Mouse (Mus musculus) intestine, postnatal 0 days (tissue): ENCODE measurements at regions not wholly inside any gene's neighbourhood (a gene's known extent, or its start where the extent isn't known, plus 50 kb on each side); places are given as distances from the start of the nearest gene placed in this dataset.
"Not testable (repeated sequence)": the region's sequence is repeated elsewhere in the genome, so short reads cannot be mapped to it uniquely, and the experiment has no call there.

Source experiments
- ATAC-seq: fragments of 200-750 bp; cut with Nextera tagmentation; 2 replicates; pipeline ENCODE4 v1.8.0; 2017; ENCODE audit warnings: mild to moderate bottlenecking, moderate TSS enrichment, moderate library complexity
- H3K27ac ChIP-seq: fragments of 300-500 bp; sonication (generic); 2 replicates; pipeline ENCODE4 v1.5.1; 2014; ENCODE audit warnings: mild to moderate bottlenecking, low read depth, low read length, moderate library complexity
- H3K27me3 ChIP-seq: fragments of 300-500 bp; sonication (generic); replicated peaks from 2 replicates; pipeline ENCODE4 v1.6.1; 2014; ENCODE audit warnings: low read length, mixed read lengths; ENCODE audit not compliant: control insufficient read depth, insufficient read depth
- H3K36me3 ChIP-seq: fragments of 300-500 bp; sonication (generic); 2 replicates; pipeline ENCODE4 v1.6.1; 2014; ENCODE audit warnings: mild to moderate bottlenecking, moderate library complexity; ENCODE audit not compliant: control insufficient read depth, insufficient read depth
- H3K4me1 ChIP-seq: fragments of 300-500 bp; sonication (generic); replicated peaks from 2 replicates; pipeline ENCODE4 v1.6.1; 2014; ENCODE audit warnings: antibody characterized with exemption, low read length, mixed read lengths; ENCODE audit not compliant: control insufficient read depth, insufficient read depth
- H3K4me2 ChIP-seq: fragments of 300-500 bp; sonication (generic); replicated peaks from 2 replicates; pipeline ENCODE4 v1.6.1; 2014; ENCODE audit warnings: low read depth, mild to moderate bottlenecking, moderate library complexity
- H3K4me3 ChIP-seq: fragments of 300-500 bp; sonication (generic); 2 replicates; pipeline ENCODE4 v1.5.1; 2014; ENCODE audit warnings: low read depth, low read length
- H3K9ac ChIP-seq: fragments of 300-500 bp; sonication (generic); 2 replicates; pipeline ENCODE4 v1.6.1; 2014; ENCODE audit warnings: mild to moderate bottlenecking, low read depth, low read length
- H3K9me3 ChIP-seq: fragments of 300-500 bp; sonication (generic); 2 replicates; pipeline ENCODE4 v1.6.1; 2016; ENCODE audit warnings: mixed run types; ENCODE audit not compliant: control insufficient read depth
- CTCF ChIP-seq: sonication (generic); IDR thresholded peaks from 2 replicates; pipeline ENCODE4 v1.5.1; 2016; ENCODE audit warnings: low read depth, mild to moderate bottlenecking, control low read depth, antibody characterized with exemption, moderate library complexity
- WGBS: fragments of 180-500 bp; shearing (Covaris S2); extraction: QIAGEN DNeasy Blood & Tissue Kit; methylation state at CpG from one replicate; pipeline ENCODE4 v1.1.7; 2014; 5-methylcytosine and 5-hydroxymethylcytosine counted together

DNA sequence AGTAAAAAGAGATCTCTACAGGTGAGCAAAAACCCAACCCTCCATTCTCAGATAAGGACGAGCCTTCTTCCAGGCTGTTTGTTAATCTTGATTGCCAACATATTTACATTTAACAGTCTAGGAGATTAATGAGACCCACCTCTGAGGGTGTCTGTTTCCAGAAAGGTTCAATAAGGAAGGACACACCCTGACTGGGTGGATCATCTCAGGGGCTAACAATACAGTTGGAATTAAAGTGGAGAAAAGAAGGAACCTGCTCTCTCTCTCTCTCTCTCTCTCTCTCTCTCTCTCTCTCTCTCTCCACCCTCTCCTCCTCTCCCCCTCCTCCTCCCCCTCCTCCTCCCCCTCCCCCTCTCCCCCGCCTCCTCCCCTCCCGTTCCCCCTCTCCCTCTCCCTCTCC is 110.5 kb downstream of the Apob start:
- Histone ChIP-seq H3K36me3 (no peaks in the 10 kb centered on the region), H3K4me2 (no peak overlapping the region), H3K9ac (no peak overlapping the region), H3K4me1 (no peaks in the 10 kb centered on the region), H3K4me3 (no peak overlapping the region), H3K27me3 (no peaks in the 10 kb centered on the region), H3K9me3 (no peaks in the 10 kb centered on the region), H3K27ac (no peak overlapping the region)
- ATAC-seq: peak; percentile 41; the same call in 1 of the 2 replicates
- WGBS: 19% methylated on average over 1 of the region's 3 CpGs
- TF ChIP-seq CTCF: no peak

DNA sequence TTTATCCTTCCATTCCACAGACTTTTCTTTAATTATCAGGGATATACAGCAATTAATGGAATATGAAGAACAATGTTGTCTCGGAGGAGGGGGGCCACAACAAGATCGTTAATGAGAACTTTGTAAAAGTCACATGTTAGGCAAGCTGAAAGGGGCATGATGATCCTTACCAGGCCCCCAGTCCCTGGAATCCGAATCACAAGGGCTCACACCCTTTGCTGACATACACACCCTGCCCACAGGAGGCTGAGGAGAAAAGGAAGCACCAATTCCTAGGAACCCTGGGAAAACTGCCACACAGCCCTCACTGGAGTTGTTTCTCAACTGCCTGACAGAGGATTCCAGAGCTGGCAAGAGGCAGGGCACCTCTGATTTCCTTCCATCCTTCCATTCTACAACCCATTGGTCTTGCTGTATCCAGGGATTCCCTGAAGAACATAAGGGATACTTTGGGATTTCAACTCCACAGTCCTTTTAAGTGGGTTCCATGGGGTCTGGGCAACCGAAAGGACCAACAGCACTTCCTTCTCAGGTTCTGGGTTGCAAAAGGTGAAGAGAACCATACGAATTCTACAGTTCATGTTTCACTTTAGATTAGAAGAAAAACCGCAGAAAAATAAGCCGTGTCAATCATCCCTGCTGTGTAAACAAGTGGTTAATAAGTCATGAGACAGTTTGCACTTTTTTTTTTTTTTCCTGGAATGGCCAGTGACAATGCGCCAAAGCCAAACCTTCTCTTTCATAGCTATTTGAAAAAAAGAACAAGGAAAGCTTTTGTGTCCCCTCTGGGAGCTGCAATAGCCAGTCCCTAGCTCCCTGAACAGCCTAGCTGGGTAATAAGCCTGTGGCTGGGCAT is 112.2 kb downstream of the Apob start:
- no peak overlapping the region for H3K4me3 ChIP-seq
- peak; percentile 36; the same call in 1 of the 2 replicates for ATAC-seq
- H3K4me2 ChIP-seq: no peak overlapping the region
- no peak overlapping the region for H3K27ac ChIP-seq
- no peak overlapping the region for H3K9ac ChIP-seq
- 49% methylated on average over 8 of the region's 8 CpGs for WGBS
- H3K36me3 ChIP-seq: no peaks in the 10 kb centered on the region
- TF ChIP-seq CTCF: no peak
- no peaks in the 10 kb centered on the region for H3K9me3 ChIP-seq
- no peaks in the 10 kb centered on the region for H3K27me3 ChIP-seq
- H3K4me1 ChIP-seq: no peaks in the 10 kb centered on the region

DNA sequence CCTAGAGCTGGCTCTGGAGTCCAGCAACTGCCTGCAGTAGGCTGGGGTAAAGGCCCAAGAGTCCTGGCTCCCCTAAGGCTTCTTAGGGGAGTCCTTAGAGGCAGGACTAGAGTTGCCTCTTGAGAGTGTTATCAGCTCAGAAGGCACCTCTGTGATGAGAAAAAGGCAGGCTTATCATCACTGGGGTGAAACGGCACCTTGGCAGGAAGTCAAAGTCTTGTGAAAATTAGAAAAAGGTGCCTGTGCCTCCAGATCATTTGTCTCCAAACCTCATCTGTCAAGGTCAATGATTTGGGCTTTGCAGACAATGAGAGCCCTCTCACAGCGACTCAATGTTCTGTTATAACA is 112.8 kb downstream of the Apob start:
- Histone ChIP-seq H3K9ac (no peak overlapping the region), H3K4me2 (no peak overlapping the region), H3K27me3 (no peaks in the 10 kb centered on the region), H3K9me3 (no peaks in the 10 kb centered on the region), H3K27ac (no peak overlapping the region), H3K36me3 (no peaks in the 10 kb centered on the region), H3K4me1 (no peaks in the 10 kb centered on the region), H3K4me3 (no peak overlapping the region)
- no peak for ATAC-seq
- 39% methylated on average over 2 of the region's 2 CpGs for WGBS
- TF ChIP-seq CTCF: no peak

DNA sequence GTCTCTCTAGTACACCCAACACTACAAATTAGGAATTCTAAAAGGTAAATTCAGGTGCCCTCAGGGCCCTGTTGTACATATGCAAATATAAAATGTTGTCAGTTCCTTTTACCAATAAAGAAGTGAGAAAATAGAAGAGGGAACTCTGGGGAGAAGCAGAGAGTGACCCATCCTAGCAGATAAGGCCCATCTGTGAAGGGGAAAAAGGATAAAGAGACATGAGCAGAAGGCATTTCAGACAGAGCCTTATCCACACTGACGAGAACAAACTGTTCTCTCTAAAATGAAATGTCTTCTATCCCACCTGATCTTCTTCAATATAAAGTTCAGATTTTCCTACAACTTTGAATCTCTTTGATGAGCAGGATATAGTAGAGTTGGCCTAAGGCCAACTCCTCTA is 114.5 kb upstream of the Ldah start:
- no peak for ATAC-seq
- Histone ChIP-seq H3K27ac (no peak overlapping the region), H3K4me3 (no peak overlapping the region), H3K4me1 (no peaks in the 10 kb centered on the region), H3K9ac (no peak overlapping the region), H3K36me3 (no peaks in the 10 kb centered on the region), H3K9me3 (no peaks in the 10 kb centered on the region), H3K27me3 (no peaks in the 10 kb centered on the region), H3K4me2 (no peak overlapping the region)
- WGBS: 88% methylated on average over 1 of the region's 1 CpGs
- TF ChIP-seq CTCF: no peak

DNA sequence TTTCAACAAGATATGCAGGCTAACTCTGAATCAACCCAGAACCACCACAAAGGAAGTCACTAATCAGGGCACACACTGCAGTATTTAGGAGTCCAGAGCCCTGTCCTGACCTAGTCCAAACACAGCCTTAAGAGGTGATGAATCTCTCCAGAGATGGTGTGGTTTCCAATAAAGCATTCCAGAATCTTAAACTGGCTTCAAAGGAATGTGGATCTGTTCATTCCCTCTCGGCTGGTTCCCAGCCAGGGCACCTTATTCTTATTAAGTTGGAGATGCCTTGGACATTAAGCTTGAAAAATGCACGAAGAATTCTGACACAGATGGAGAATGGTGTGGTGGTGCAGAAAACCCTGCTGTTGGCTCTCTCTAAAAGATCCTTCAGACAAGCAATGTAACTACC is 112.0 kb upstream of the Ldah start:
- no peaks in the 10 kb centered on the region for H3K36me3 ChIP-seq
- H3K27me3 ChIP-seq: no peaks in the 10 kb centered on the region
- H3K27ac ChIP-seq: no peak overlapping the region
- H3K4me3 ChIP-seq: no peak overlapping the region
- no peaks in the 10 kb centered on the region for H3K9me3 ChIP-seq
- H3K4me2 ChIP-seq: no peak overlapping the region
- H3K9ac ChIP-seq: no peak overlapping the region
- no peaks in the 10 kb centered on the region for H3K4me1 ChIP-seq
- ATAC-seq: no peak
- TF ChIP-seq CTCF: no peak
- WGBS: 42% methylated on average over 2 of the region's 2 CpGs

DNA sequence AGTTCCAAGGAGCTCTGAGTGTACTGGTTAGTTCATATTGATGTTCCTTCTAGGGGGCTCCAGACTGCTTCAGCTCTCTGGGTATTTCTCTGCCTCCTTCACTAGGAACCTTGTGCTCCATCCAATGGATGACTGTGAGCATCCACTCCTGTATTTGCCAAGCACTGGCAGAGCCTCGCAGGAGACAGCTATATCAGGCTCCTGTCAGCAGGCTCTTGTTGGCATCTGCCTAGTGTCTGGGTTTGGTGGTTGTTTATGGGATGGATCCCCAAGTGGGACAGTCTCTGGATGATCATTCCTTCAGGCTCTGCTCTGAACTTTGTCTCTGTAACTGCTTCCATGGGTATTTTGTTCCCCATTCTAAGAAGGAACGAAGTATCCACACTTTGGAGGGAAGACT is 109.5 kb upstream of the Ldah start:
- not testable (repeated sequence) for H3K9ac ChIP-seq, H3K4me3 ChIP-seq, H3K27ac ChIP-seq, H3K36me3 ChIP-seq, H3K4me2 ChIP-seq, H3K4me1 ChIP-seq, H3K9me3 ChIP-seq, ATAC-seq, H3K27me3 ChIP-seq
- WGBS: 73% methylated on average over 2 of the region's 2 CpGs
